In the genomic region with DNA sequence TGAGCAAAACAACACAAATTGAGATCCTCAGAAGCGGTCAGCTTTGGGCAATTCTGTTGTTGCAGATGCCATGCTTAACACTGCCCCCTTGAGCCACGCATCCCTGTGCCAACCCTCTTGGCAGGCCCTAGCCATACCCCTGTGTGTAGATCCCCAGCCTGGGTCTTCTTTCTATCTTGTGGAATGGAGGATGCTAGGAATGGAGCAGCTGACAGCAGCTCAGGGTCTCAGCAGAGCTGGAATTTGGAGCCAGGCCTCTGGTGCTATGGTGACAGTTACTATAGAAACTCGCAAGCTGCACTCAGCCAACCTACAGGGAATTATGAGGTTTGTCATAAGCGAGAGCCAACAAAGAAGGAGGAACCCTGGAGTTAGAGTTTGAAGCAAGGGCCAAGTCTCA, we compare ENCODE assay signal across 11 mouse cellular contexts. TPM values are rescaled to one million over a fixed set of nuclear protein-coding genes. Genes with fewer than 3 reads are reported as not detected.
DNase-seq lines count a peak whose midpoint lies in the region; ATAC-seq lines count a peak whose summit lies in the region.
"Had no signal": no experiment of that assay in that cellular context is flagged by ENCODE, and none has a peak within 500 bp of the region (broad histone marks: within the 10 kb centered on the region; RNA-seq: fewer than 3 reads in every experiment).

No protein-coding gene starts in this region.

- 82% methylated on average over 4 of the region's 4 CpGs for WGBS in heart, embryonic 10.5 days
- 38% methylated on average over 4 of the region's 4 CpGs for WGBS in hindbrain, embryonic 15.5 days

- H3K4me1 ChIP-seq in heart, embryonic 10.5 days: no peaks in the 10 kb centered on the region
- H3K4me1 ChIP-seq in hindbrain, embryonic 15.5 days (replicated peaks): peaks cover 14% of the 10 kb centered on the region

- peak overlapping the region; percentile 35 for H3K4me2 ChIP-seq in hindbrain, embryonic 15.5 days

- no peak overlapping the region for H3K27ac ChIP-seq in heart, embryonic 10.5 days
- peak overlapping the region; percentile 87 for H3K27ac ChIP-seq in hindbrain, embryonic 15.5 days (replicated peaks)
- H3K27ac ChIP-seq: kidney, postnatal 0 days; macrophage had no signal

- peak; percentile 92 for ATAC-seq in hindbrain, embryonic 15.5 days (ENCODE audit: low FRiP score, low read depth)
- ATAC-seq in megakaryocyte, adult 5-6 weeks (ENCODE audit: poor library complexity, severe bottlenecking): no peak

- intact Hi-C loops in left cerebral cortex, postnatal 36 days (cut with DNase I): loop anchor here (2.0 kb wide), 1 partner anchor 76 kb away; no protein-coding TSS in a partner anchor

- H3K9me3 ChIP-seq in heart, embryonic 10.5 days: no peaks in the 10 kb centered on the region
- no peaks in the 10 kb centered on the region for H3K9me3 ChIP-seq in hindbrain, embryonic 15.5 days

- peak; percentile 56 for DNase-seq in heart, postnatal 4 days
- DNase-seq in heart, embryonic 10.5 days (ENCODE audit: low spot score): no peak
- peak; percentile 73 for DNase-seq in left cerebral cortex, postnatal 36 days (ENCODE audit: low spot score in 2 of 2)
- peak; percentile 64 for DNase-seq in right cerebral cortex, postnatal 4 days
- DNase-seq in thymus, adult 18-20 months: no peak
- no peak for DNase-seq in adrenal gland, postnatal 25 days

- H3K9ac ChIP-seq in hindbrain, embryonic 15.5 days: peak overlapping the region; percentile 33; the same call in 1 of the 2 replicates

- H3K27me3 ChIP-seq in heart, embryonic 10.5 days (ENCODE audit: insufficient read depth, poor library complexity, severe bottlenecking): no peaks in the 10 kb centered on the region
- H3K27me3 ChIP-seq in hindbrain, embryonic 15.5 days: no peaks in the 10 kb centered on the region
- H3K27me3 ChIP-seq: CH12.LX had no signal

- no peak overlapping the region for H3K4me3 ChIP-seq in heart, embryonic 10.5 days
- H3K4me3 ChIP-seq in hindbrain, embryonic 15.5 days: no peak overlapping the region

- no peaks in the 10 kb centered on the region for H3K36me3 ChIP-seq in heart, embryonic 10.5 days
- H3K36me3 ChIP-seq in hindbrain, embryonic 15.5 days: no peaks in the 10 kb centered on the region

RNA-seq across cellular contexts. Expression of gene Bod1, which starts 23.1 kb away (rescaled TPM):
- total RNA-seq in heart, postnatal 4 days (2021): 10 to 100 TPM; 85.1 to 94.5 TPM
- polyA plus RNA-seq in heart, embryonic 10.5 days (2016; fragmentation: Nextera tagmentation; extraction: Ambion mirVana): 65.5 and 81.7 TPM in 2 replicates
- polyA plus RNA-seq in hindbrain, embryonic 15.5 days (2015; fragmentation: Nextera tagmentation; extraction: Ambion mirVana): 128 and 133 TPM in 2 replicates
- total RNA-seq in left cerebral cortex, postnatal 36 days (2021): 100 to 1,000 TPM in 1 of 2 experiments, 10 to 100 TPM in 1; 97.5 to 110 TPM
- total RNA-seq in adrenal gland, postnatal 25 days (2021): 50.3 and 55.4 TPM in 2 replicates
- total RNA-seq in megakaryocyte, adult 5-6 weeks (2015): 7.1 and 9.7 TPM in 2 replicates
- total RNA-seq in megakaryocyte, adult 5-6 weeks (2017): 8.3 and 12.7 TPM in 2 replicates

Comparison
In these comparisons a context has a peak if more than half of its experiments do, and no peak if none do; other contexts are left out.
1. DNase-seq: peak in heart, postnatal 4 days (single experiment), left cerebral cortex, postnatal 36 days (2 of 2) and right cerebral cortex, postnatal 4 days (single experiment); none in heart, embryonic 10.5 days (single experiment), thymus, adult 18-20 months (0 of 2) and adrenal gland, postnatal 25 days (single experiment).